Comparison of ENCODE assay signal across 27 mouse cellular contexts in the genomic region with DNA sequence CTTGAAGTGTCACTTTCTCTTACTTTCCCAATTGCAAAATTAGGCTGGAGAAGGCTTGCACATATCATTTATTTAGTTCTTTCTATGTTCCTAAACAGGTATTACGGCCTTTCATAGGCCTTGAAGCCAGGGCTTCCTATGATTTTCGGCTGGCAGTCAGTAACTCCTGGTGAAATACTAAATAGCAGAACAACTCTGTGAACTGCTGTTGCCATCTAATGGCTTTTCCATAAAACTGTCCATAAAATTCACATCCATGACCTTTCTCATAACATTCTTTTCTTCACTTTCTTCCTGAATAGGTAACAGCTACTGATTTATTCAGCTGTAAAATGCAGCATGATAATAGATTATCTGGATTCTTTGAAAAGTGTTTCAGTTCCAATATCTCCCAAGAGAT. TPM values are rescaled to one million over a fixed set of nuclear protein-coding genes. Genes with fewer than 3 reads are reported as not detected.
DNase-seq lines count a peak whose midpoint lies in the region; ATAC-seq and TF ChIP-seq lines count a peak whose summit lies in the region.
"Had no signal": no experiment of that assay in that cellular context is flagged by ENCODE, and none has a peak within 500 bp of the region (broad histone marks: within the 10 kb centered on the region; RNA-seq: fewer than 3 reads in every experiment).

No protein-coding gene starts in this region.

- H3K9ac ChIP-seq in hindbrain, postnatal 0 days (replicated peaks; ENCODE audit: low read length) = no peak overlapping the region
- H3K9ac ChIP-seq in hindbrain, embryonic 12.5 days = no peak overlapping the region
- no peak overlapping the region for H3K9ac ChIP-seq in midbrain, embryonic 15.5 days
- no peak overlapping the region for H3K9ac ChIP-seq in midbrain, embryonic 16.5 days (ENCODE audit: low read depth, low read length)
- H3K9ac ChIP-seq: embryonic facial prominence, embryonic 12.5 days; forebrain, embryonic 12.5 days; hindbrain, embryonic 13.5 days had no signal

- no peaks in the 10 kb centered on the region for H3K9me3 ChIP-seq in hindbrain, postnatal 0 days (ENCODE audit: low read length)
- H3K9me3 ChIP-seq in hindbrain, embryonic 12.5 days (replicated peaks) = no peaks in the 10 kb centered on the region
- no peaks in the 10 kb centered on the region for H3K9me3 ChIP-seq in midbrain, embryonic 15.5 days
- H3K9me3 ChIP-seq in midbrain, embryonic 16.5 days (replicated peaks; ENCODE audit: control insufficient read depth, low read length, poor library complexity, severe bottlenecking) = no peaks in the 10 kb centered on the region
- H3K9me3 ChIP-seq: embryonic facial prominence, embryonic 12.5 days; forebrain, embryonic 12.5 days; hindbrain, embryonic 13.5 days had no signal

- no peak overlapping the region for H3K4me2 ChIP-seq in hindbrain, postnatal 0 days (ENCODE audit: low read depth, low read length)
- no peak overlapping the region for H3K4me2 ChIP-seq in hindbrain, embryonic 12.5 days (replicated peaks)
- no peak overlapping the region for H3K4me2 ChIP-seq in midbrain, embryonic 15.5 days
- H3K4me2 ChIP-seq in midbrain, embryonic 16.5 days (ENCODE audit: low read length) = no peak overlapping the region
- H3K4me2 ChIP-seq: embryonic facial prominence, embryonic 12.5 days; forebrain, embryonic 12.5 days; heart, embryonic 11.5 days; hindbrain, embryonic 13.5 days had no signal

- TF ChIP-seq POLR2A in cerebellum, adult 2 months (IDR thresholded peaks at IDR 0.05; ENCODE audit: borderline replicate concordance, insufficient read depth, low read length) = no peak

- 49% methylated on average over 2 of the region's 2 CpGs for WGBS in cerebellum, adult 2 months
- WGBS in hindbrain, postnatal 0 days = 62% methylated on average over 2 of the region's 2 CpGs
- 72% methylated on average over 2 of the region's 2 CpGs for WGBS in hindbrain, embryonic 12.5 days
- 54% methylated on average over 2 of the region's 2 CpGs for WGBS in midbrain, embryonic 15.5 days
- 47% methylated on average over 2 of the region's 2 CpGs for WGBS in midbrain, embryonic 16.5 days

- H3K4me3 ChIP-seq in cerebellum, adult 2 months (replicated peaks; ENCODE audit: insufficient read depth, low read depth, low read length) = no peak overlapping the region
- no peak overlapping the region for H3K4me3 ChIP-seq in hindbrain, postnatal 0 days (ENCODE audit: low read length)
- H3K4me3 ChIP-seq in hindbrain, embryonic 12.5 days = no peak overlapping the region
- no peak overlapping the region for H3K4me3 ChIP-seq in midbrain, embryonic 15.5 days
- H3K4me3 ChIP-seq in midbrain, embryonic 16.5 days (ENCODE audit: low read depth, low read length) = no peak overlapping the region
- H3K4me3 ChIP-seq: embryonic facial prominence, embryonic 12.5 days; erythroblast, embryonic 14.5 days; forebrain, embryonic 12.5 days; gastrocnemius, adult 2 months; hindbrain, embryonic 13.5 days had no signal

- H3K27ac ChIP-seq in cerebellum, adult 2 months (ENCODE audit: insufficient read depth, low read length) = no peak overlapping the region
- no peak overlapping the region for H3K27ac ChIP-seq in hindbrain, postnatal 0 days
- no peak overlapping the region for H3K27ac ChIP-seq in hindbrain, embryonic 12.5 days
- H3K27ac ChIP-seq in midbrain, embryonic 15.5 days = no peak overlapping the region
- H3K27ac ChIP-seq in midbrain, embryonic 16.5 days (ENCODE audit: low read length) = no peak overlapping the region
- H3K27ac ChIP-seq: embryonic facial prominence, embryonic 12.5 days; forebrain, embryonic 12.5 days; gastrocnemius, adult 2 months; hindbrain, embryonic 13.5 days had no signal

- H3K27me3 ChIP-seq in cerebellum, adult 2 months (ENCODE audit: control insufficient read depth, insufficient read depth, low read length) = no peaks in the 10 kb centered on the region
- H3K27me3 ChIP-seq in hindbrain, postnatal 0 days (ENCODE audit: insufficient read depth, low read length) = no peaks in the 10 kb centered on the region
- H3K27me3 ChIP-seq in hindbrain, embryonic 12.5 days = no peaks in the 10 kb centered on the region
- no peaks in the 10 kb centered on the region for H3K27me3 ChIP-seq in midbrain, embryonic 15.5 days (replicated peaks)
- no peaks in the 10 kb centered on the region for H3K27me3 ChIP-seq in midbrain, embryonic 16.5 days (ENCODE audit: control insufficient read depth, insufficient read depth, low read depth, low read length)
- H3K27me3 ChIP-seq: embryonic facial prominence, embryonic 12.5 days; forebrain, embryonic 12.5 days; hindbrain, embryonic 13.5 days had no signal

- DNase-seq in cerebellum, postnatal 10 days = peak; percentile 2 to 5
- DNase-seq in cerebellum, adult 2 months = no peak
- DNase-seq in hindbrain, postnatal 0 days (ENCODE audit: low spot score) = peak; percentile 35
- no peak for DNase-seq in left cerebral cortex, postnatal 36 days (ENCODE audit: low spot score in 2 of 2)
- DNase-seq: adrenal gland, postnatal 10 days; adrenal gland, postnatal 36 days; cerebellum, adult 11 months; cerebellum, adult 8-10 months; gastrocnemius, adult 2 months; gastrocnemius, postnatal 14 days; heart, adult 11 months had no signal

- H3K36me3 ChIP-seq in hindbrain, postnatal 0 days (ENCODE audit: insufficient read depth, low read length) = no peaks in the 10 kb centered on the region
- no peaks in the 10 kb centered on the region for H3K36me3 ChIP-seq in hindbrain, embryonic 12.5 days
- H3K36me3 ChIP-seq in midbrain, embryonic 15.5 days (replicated peaks) = no peaks in the 10 kb centered on the region
- H3K36me3 ChIP-seq in midbrain, embryonic 16.5 days (ENCODE audit: control insufficient read depth, insufficient read depth, low read length) = no peaks in the 10 kb centered on the region
- H3K36me3 ChIP-seq: embryonic facial prominence, embryonic 12.5 days; forebrain, embryonic 12.5 days; hindbrain, embryonic 13.5 days had no signal

- no peak for TF ChIP-seq CTCF in cerebellum, adult 2 months (IDR thresholded peaks at IDR 0.05; ENCODE audit: borderline replicate concordance, insufficient read depth, low read depth, low read length)
- peak; percentile 25; the same call in 1 of the 2 replicates for TF ChIP-seq CTCF in hindbrain, postnatal 0 days (IDR thresholded peaks at IDR 0.05; ENCODE audit: low read depth)

- no peaks in the 10 kb centered on the region for H3K4me1 ChIP-seq in cerebellum, adult 2 months (ENCODE audit: control insufficient read depth, insufficient read depth, low read length)
- H3K4me1 ChIP-seq in hindbrain, postnatal 0 days (ENCODE audit: insufficient read depth, low read length) = no peaks in the 10 kb centered on the region
- no peaks in the 10 kb centered on the region for H3K4me1 ChIP-seq in hindbrain, embryonic 12.5 days
- no peaks in the 10 kb centered on the region for H3K4me1 ChIP-seq in midbrain, embryonic 15.5 days
- H3K4me1 ChIP-seq in midbrain, embryonic 16.5 days (ENCODE audit: control insufficient read depth, insufficient read depth, low read length) = no peaks in the 10 kb centered on the region
- H3K4me1 ChIP-seq: embryonic facial prominence, embryonic 12.5 days; forebrain, embryonic 12.5 days; hindbrain, embryonic 13.5 days had no signal

- intact Hi-C loops in left cerebral cortex, postnatal 36 days (cut with DNase I) = no loop called here

- ATAC-seq in hindbrain, postnatal 0 days = no peak
- no peak for ATAC-seq in hindbrain, embryonic 12.5 days (ENCODE audit: low FRiP score)
- 0 out of 2 replicates have a peak, but pooled peaks have one; percentile 52 for ATAC-seq in midbrain, embryonic 15.5 days (replicated peaks)
- no peak for ATAC-seq in midbrain, embryonic 16.5 days
- ATAC-seq: forebrain, embryonic 16.5 days; hindbrain, embryonic 16.5 days; inflammation-experienced regulatory T-cells, adult 6 months; Patski had no signal

RNA-seq across cellular contexts. Expression of a gene that starts 23.4 kb away (rescaled TPM):
- polyA plus RNA-seq in cerebellum, adult 2 months (2012; rRNA removed) = 4.1 and 4.2 TPM in 2 replicates
- total RNA-seq in hindbrain, postnatal 0 days (2014; rRNA removed) = 14.9 and 19.3 TPM in 2 replicates
- 5.1 and 5.5 TPM in 2 replicates for polyA plus RNA-seq in hindbrain, postnatal 0 days (2015; fragmentation: Nextera tagmentation; extraction: Ambion mirVana)
- polyA plus RNA-seq in hindbrain, embryonic 12.5 days (2016; fragmentation: Nextera tagmentation; extraction: Ambion mirVana) = 15.5 and 20.2 TPM in 2 replicates
- polyA plus RNA-seq in midbrain, embryonic 15.5 days (2015; fragmentation: Nextera tagmentation; extraction: Ambion mirVana) = 26.2 and 26.3 TPM in 2 replicates
- 18.3 and 18.7 TPM in 2 replicates for polyA plus RNA-seq in midbrain, embryonic 16.5 days (2015; fragmentation: Nextera tagmentation; extraction: Ambion mirVana)
- total RNA-seq in left cerebral cortex, postnatal 36 days (2021) = 1 to 10 TPM; 5.1 to 6.0 TPM
- total RNA-seq: adrenal gland, adult 18-20 months; adrenal gland, postnatal 10 days; adrenal gland, postnatal 36 days; gastrocnemius, adult 2 months; gastrocnemius, postnatal 14 days; heart, adult 8-10 months; heart, postnatal 25 days; hematopoietic stem cell, adult 5-6 weeks had no signal
- polyA plus RNA-seq: erythroblast, embryonic 14.5 days; inflammation-experienced regulatory T-cells, adult 6 months; Patski had no signal

Comparison
In these comparisons a context has a peak if more than half of its experiments do, and no peak if none do; other contexts are left out.
1. DNase-seq: peak in cerebellum, postnatal 10 days (2 of 2) and hindbrain, postnatal 0 days (single experiment); none in cerebellum, adult 2 months (0 of 2) and left cerebral cortex, postnatal 36 days (0 of 2).